Mouse (Mus musculus): ENCODE results near the gene Ulk4. TPM values are rescaled to one million over a fixed set of nuclear protein-coding genes. Genes with fewer than 3 reads are reported as not detected.

Ulk4 gene
- polyA plus RNA-seq, 1 experiment from 2014 or later = 193 TPM

- 65% methylated on average over 9 of the region's 9 CpGs for WGBS
- ATAC-seq (ENCODE audit: insufficient number of reproducible peaks, insufficient read depth, low FRiP score, low TSS enrichment, low read depth) = no peak
- Histone ChIP-seq H3K9me3 (no peaks in the 10 kb centered on the region), H3K36me3 (no peaks in the 10 kb centered on the region), H3K27me3 (no peaks in the 10 kb centered on the region), H3K9ac (replicated peaks) (no peak overlapping the region), H3K4me2 (no peak overlapping the region), H3K4me3 (replicated peaks) (no peak overlapping the region), H3K27ac (no peak overlapping the region), H3K4me1 (replicated peaks) (peaks cover 7% of the 10 kb centered on the region)
Measured at GRCm38 (mm10) chr9:120988088-120988487, 288.9 kb downstream of the Ulk4 start.

- WGBS = 73% methylated on average over 4 of the region's 4 CpGs
- ATAC-seq (ENCODE audit: insufficient number of reproducible peaks, insufficient read depth, low FRiP score, low TSS enrichment, low read depth) = no peak
- Histone ChIP-seq H3K9ac (replicated peaks) (no peak overlapping the region), H3K27ac (no peak overlapping the region), H3K27me3 (no peaks in the 10 kb centered on the region), H3K4me1 (replicated peaks) (peaks cover 3% of the 10 kb centered on the region; the same call in 1 of the 2 replicates), H3K4me2 (no peak overlapping the region), H3K36me3 (no peaks in the 10 kb centered on the region), H3K9me3 (no peaks in the 10 kb centered on the region), H3K4me3 (replicated peaks) (no peak overlapping the region)
Measured at GRCm38 (mm10) chr9:120986994-120987393, 290.0 kb downstream of the Ulk4 start.

GRCm38 (mm10) chr9:120986255-120986654 is 290.7 kb downstream of the Ulk4 start:
- H3K27me3 ChIP-seq = no peaks in the 10 kb centered on the region
- no peak overlapping the region for H3K9ac ChIP-seq (replicated peaks)
- no peaks in the 10 kb centered on the region for H3K36me3 ChIP-seq
- H3K4me2 ChIP-seq = no peak overlapping the region
- H3K4me1 ChIP-seq (replicated peaks) = peaks cover 3% of the 10 kb centered on the region; the same call in 1 of the 2 replicates
- no peak for ATAC-seq (ENCODE audit: insufficient number of reproducible peaks, insufficient read depth, low FRiP score, low TSS enrichment, low read depth)
- WGBS = 96% methylated on average over 3 of the region's 3 CpGs
- no peaks in the 10 kb centered on the region for H3K9me3 ChIP-seq
- no peak overlapping the region for H3K27ac ChIP-seq
- no peak overlapping the region for H3K4me3 ChIP-seq (replicated peaks)

- H3K4me2 ChIP-seq = no peak overlapping the region
- WGBS = 96% methylated on average over 5 of the region's 5 CpGs
- ATAC-seq (ENCODE audit: insufficient number of reproducible peaks, insufficient read depth, low FRiP score, low TSS enrichment, low read depth) = no peak
- no peak overlapping the region for H3K4me3 ChIP-seq (replicated peaks)
- no peaks in the 10 kb centered on the region for H3K9me3 ChIP-seq
- H3K27me3 ChIP-seq = no peaks in the 10 kb centered on the region
- no peak overlapping the region for H3K9ac ChIP-seq (replicated peaks)
- H3K27ac ChIP-seq = no peak overlapping the region
- peaks cover 3% of the 10 kb centered on the region; the same call in 1 of the 2 replicates for H3K4me1 ChIP-seq (replicated peaks)
- H3K36me3 ChIP-seq = no peaks in the 10 kb centered on the region
Measured at GRCm38 (mm10) chr9:120985524-120985923, 291.5 kb downstream of the Ulk4 start.

- H3K27me3 ChIP-seq = no peaks in the 10 kb centered on the region
- WGBS = 93% methylated on average over 5 of the region's 5 CpGs
- H3K9ac ChIP-seq (replicated peaks) = no peak overlapping the region
- peaks cover 3% of the 10 kb centered on the region; the same call in 1 of the 2 replicates for H3K4me1 ChIP-seq (replicated peaks)
- no peak overlapping the region for H3K4me2 ChIP-seq
- no peak for ATAC-seq (ENCODE audit: insufficient number of reproducible peaks, insufficient read depth, low FRiP score, low TSS enrichment, low read depth)
- no peak overlapping the region for H3K27ac ChIP-seq
- H3K9me3 ChIP-seq = no peaks in the 10 kb centered on the region
- no peak overlapping the region for H3K4me3 ChIP-seq (replicated peaks)
- H3K36me3 ChIP-seq = no peaks in the 10 kb centered on the region
Measured at GRCm38 (mm10) chr9:120985009-120985408, 292.0 kb downstream of the Ulk4 start.

- Histone ChIP-seq H3K4me2 (no peak overlapping the region), H3K27ac (no peak overlapping the region), H3K4me3 (replicated peaks) (no peak overlapping the region), H3K9ac (replicated peaks) (no peak overlapping the region), H3K9me3 (no peaks in the 10 kb centered on the region), H3K4me1 (replicated peaks) (peaks cover 3% of the 10 kb centered on the region; the same call in 1 of the 2 replicates), H3K27me3 (no peaks in the 10 kb centered on the region), H3K36me3 (no peaks in the 10 kb centered on the region)
- ATAC-seq (ENCODE audit: insufficient number of reproducible peaks, insufficient read depth, low FRiP score, low TSS enrichment, low read depth) = no peak
- WGBS = 73% methylated on average over 5 of the region's 5 CpGs
Measured at GRCm38 (mm10) chr9:120984509-120984908, 292.5 kb downstream of the Ulk4 start.

GRCm38 (mm10) chr9:120983849-120984248 is 293.1 kb downstream of the Ulk4 start:
- Histone ChIP-seq H3K4me3 (replicated peaks) (no peak overlapping the region), H3K9me3 (no peaks in the 10 kb centered on the region), H3K9ac (replicated peaks) (no peak overlapping the region), H3K27me3 (no peaks in the 10 kb centered on the region), H3K4me1 (replicated peaks) (peaks cover 3% of the 10 kb centered on the region; the same call in 1 of the 2 replicates), H3K4me2 (no peak overlapping the region), H3K27ac (no peak overlapping the region), H3K36me3 (no peaks in the 10 kb centered on the region)
- no peak for ATAC-seq (ENCODE audit: insufficient number of reproducible peaks, insufficient read depth, low FRiP score, low TSS enrichment, low read depth)
- 85% methylated on average over 8 of the region's 8 CpGs for WGBS

GRCm38 (mm10) chr9:120981777-120982176 is 295.2 kb downstream of the Ulk4 start:
- Histone ChIP-seq H3K4me3 (replicated peaks) (no peak overlapping the region), H3K9ac (replicated peaks) (no peak overlapping the region), H3K36me3 (no peaks in the 10 kb centered on the region), H3K4me1 (replicated peaks) (no peaks in the 10 kb centered on the region), H3K27me3 (no peaks in the 10 kb centered on the region), H3K9me3 (no peaks in the 10 kb centered on the region), H3K4me2 (no peak overlapping the region), H3K27ac (no peak overlapping the region)
- 79% methylated on average over 7 of the region's 7 CpGs for WGBS
- no peak for ATAC-seq (ENCODE audit: insufficient number of reproducible peaks, insufficient read depth, low FRiP score, low TSS enrichment, low read depth)

- ATAC-seq (ENCODE audit: insufficient number of reproducible peaks, insufficient read depth, low FRiP score, low TSS enrichment, low read depth) = no peak
- H3K27ac ChIP-seq = no peak overlapping the region
- H3K9ac ChIP-seq (replicated peaks) = no peak overlapping the region
- no peak overlapping the region for H3K4me3 ChIP-seq (replicated peaks)
- no peaks in the 10 kb centered on the region for H3K27me3 ChIP-seq
- no peak overlapping the region for H3K4me2 ChIP-seq
- H3K36me3 ChIP-seq = no peaks in the 10 kb centered on the region
- H3K4me1 ChIP-seq (replicated peaks) = peaks cover 17% of the 10 kb centered on the region
- WGBS = 91% methylated on average over 4 of the region's 4 CpGs
- H3K9me3 ChIP-seq = no peaks in the 10 kb centered on the region
Measured at GRCm38 (mm10) chr9:120976856-120977255, 300.1 kb downstream of the Ulk4 start.

GRCm38 (mm10) chr9:120976158-120976557 is 300.8 kb downstream of the Ulk4 start:
- H3K4me2 ChIP-seq = no peak overlapping the region
- no peaks in the 10 kb centered on the region for H3K36me3 ChIP-seq
- WGBS = 73% methylated on average over 5 of the region's 5 CpGs
- H3K4me3 ChIP-seq (replicated peaks) = no peak overlapping the region
- peaks cover 17% of the 10 kb centered on the region for H3K4me1 ChIP-seq (replicated peaks)
- no peak overlapping the region for H3K9ac ChIP-seq (replicated peaks)
- H3K9me3 ChIP-seq = no peaks in the 10 kb centered on the region
- ATAC-seq (ENCODE audit: insufficient number of reproducible peaks, insufficient read depth, low FRiP score, low TSS enrichment, low read depth) = no peak
- peak overlapping the region; percentile 64; the same call in 1 of the 2 replicates for H3K27ac ChIP-seq
- H3K27me3 ChIP-seq = no peaks in the 10 kb centered on the region

GRCm38 (mm10) chr9:120974209-120974608 is 302.8 kb downstream of the Ulk4 start:
- H3K27ac ChIP-seq = no peak overlapping the region

GRCm38 (mm10) chr9:120973026-120973515 is 303.9 kb downstream of the Ulk4 start:
- ATAC-seq (ENCODE audit: insufficient number of reproducible peaks, insufficient read depth, low FRiP score, low TSS enrichment, low read depth) = no peak
- H3K27me3 ChIP-seq = no peaks in the 10 kb centered on the region
- H3K36me3 ChIP-seq = peaks cover 21% of the 10 kb centered on the region
- no peaks in the 10 kb centered on the region for H3K9me3 ChIP-seq
- no peak overlapping the region for H3K27ac ChIP-seq
- H3K9ac ChIP-seq (replicated peaks) = no peak overlapping the region
- no peak overlapping the region for H3K4me3 ChIP-seq (replicated peaks)
- WGBS = 64% methylated on average over 6 of the region's 6 CpGs
- peaks cover 17% of the 10 kb centered on the region for H3K4me1 ChIP-seq (replicated peaks)
- H3K4me2 ChIP-seq = no peak overlapping the region

More at GRCm38 (mm10) chr9:120974209-120974608, 302.8 kb downstream of the Ulk4 start:
- no peak for ATAC-seq (ENCODE audit: insufficient number of reproducible peaks, insufficient read depth, low FRiP score, low TSS enrichment, low read depth)
- 67% methylated on average over 2 of the region's 2 CpGs for WGBS
- Histone ChIP-seq H3K27me3 (no peaks in the 10 kb centered on the region), H3K4me1 (replicated peaks) (peaks cover 17% of the 10 kb centered on the region), H3K9ac (replicated peaks) (no peak overlapping the region), H3K36me3 (peaks cover 10% of the 10 kb centered on the region), H3K9me3 (no peaks in the 10 kb centered on the region), H3K4me2 (no peak overlapping the region), H3K4me3 (replicated peaks) (no peak overlapping the region)

Data from limb, embryonic 12.5 days (tissue).